Comparison of ENCODE assay signal across 8 mouse cellular contexts in genomic region chr1:171149974-171150760, GRCm38 (mm10). TPM values are rescaled to one million over a fixed set of nuclear protein-coding genes. Genes with fewer than 3 reads are reported as not detected.
DNase-seq lines count a peak whose midpoint lies in the region; ATAC-seq lines count a peak whose summit lies in the region.

TSS of gene Sdhc (minus strand) at chr1:171150603.
TSS of gene Mpz (plus strand) at chr1:171150711.

- DNase-seq in adipocyte (ENCODE audit: low spot score), result peak; percentile 95
- DNase-seq in embryo, embryonic 10 days (ENCODE audit: low spot score), result peak; percentile 97
- DNase-seq in gastrocnemius, postnatal 10 days, result peak; percentile 94
- DNase-seq in induced T-regulatory cell, adult 2 months (ENCODE audit: low read depth), result peak; percentile 98
- DNase-seq in left cerebral cortex, adult 9 months (ENCODE audit: low spot score in 2 of 2), result peak; percentile 86 to 97
- DNase-seq in right cerebral cortex, postnatal 14 days, result peak; percentile 92
- peak; percentile 96 for DNase-seq in urinary bladder, postnatal 36 days (ENCODE audit: low spot score in 2 of 2)

- peak; percentile 99 for ATAC-seq in megakaryocyte progenitor cell, adult 5-6 weeks (replicated peaks; ENCODE audit: poor library complexity)

RNA-seq across cellular contexts. Expression of gene Sdhc, which starts in this region (rescaled TPM):
- 100 to 1,000 TPM; 568 to 707 TPM for total RNA-seq in gastrocnemius, postnatal 10 days (2021)
- total RNA-seq in megakaryocyte progenitor cell, adult 5-6 weeks (2015), result 154 and 160 TPM in 2 replicates
- 63.2 and 69.4 TPM in 2 replicates for total RNA-seq in megakaryocyte progenitor cell, adult 5-6 weeks (2017)

RNA-seq across cellular contexts. Expression of gene Mpz, which starts in this region (rescaled TPM):
- total RNA-seq in gastrocnemius, postnatal 10 days (2021), result 100 to 1,000 TPM; 478 to 752 TPM
- total RNA-seq in megakaryocyte progenitor cell, adult 5-6 weeks (2015), result not detected in 2 replicates
- not detected in 2 replicates for total RNA-seq in megakaryocyte progenitor cell, adult 5-6 weeks (2017)

Comparison
In these comparisons a context has a peak if more than half of its experiments do, and no peak if none do; other contexts are left out.
1. Peak in every context shown above with its lines: DNase-seq and ATAC-seq.
2. RNA of gene Mpz (total RNA-seq): 478 to 752 TPM in gastrocnemius, postnatal 10 days; not detected in megakaryocyte progenitor cell, adult 5-6 weeks; every median in the first group is over 100 times any median in the second.